In genomic region chr3:129199609-129200500, GRCm38 (mm10) we compare ENCODE assay signal across 8 mouse cellular contexts. TPM values are rescaled to one million over a fixed set of nuclear protein-coding genes. Genes with fewer than 3 reads are reported as not detected.
DNase-seq lines count a peak whose midpoint lies in the region; ATAC-seq and TF ChIP-seq lines count a peak whose summit lies in the region.

TSS of gene Pitx2 (plus strand) at chr3:129199878.

- H3K27ac ChIP-seq in forebrain, embryonic 14.5 days (ENCODE audit: low read depth, low read length), result no peak within 1 kb of the TSS
- H3K27ac ChIP-seq in kidney, postnatal 0 days, result no peak within 1 kb of the TSS

- H3K36me3 ChIP-seq in forebrain, embryonic 14.5 days (ENCODE audit: control insufficient read depth, insufficient read depth, low read length), result no peaks in the 10 kb centered on the region
- no peaks in the 10 kb centered on the region for H3K36me3 ChIP-seq in kidney, postnatal 0 days (ENCODE audit: insufficient read depth, low read length)

- peak within 1 kb of the TSS; percentile 58 for H3K4me2 ChIP-seq in forebrain, embryonic 14.5 days (ENCODE audit: low read length)
- peak within 1 kb of the TSS; percentile 56 for H3K4me2 ChIP-seq in kidney, postnatal 0 days (ENCODE audit: low read length)

- peak within 1 kb of the TSS; percentile 30 for H3K4me3 ChIP-seq in forebrain, embryonic 14.5 days (ENCODE audit: low read depth, low read length)
- peak within 1 kb of the TSS; percentile 36 for H3K4me3 ChIP-seq in kidney, postnatal 0 days (replicated peaks; ENCODE audit: low read depth, low read length)

- peaks cover 9% of the 10 kb centered on the region for H3K4me1 ChIP-seq in forebrain, embryonic 14.5 days (ENCODE audit: control insufficient read depth, insufficient read depth, low read length)
- H3K4me1 ChIP-seq in kidney, postnatal 0 days (replicated peaks; ENCODE audit: insufficient read depth, low read length), result peaks cover 7% of the 10 kb centered on the region

- WGBS in forebrain, embryonic 14.5 days, result under 1% methylated on average over 59 of the region's 60 CpGs
- WGBS in kidney, postnatal 0 days, result under 1% methylated on average over 59 of the region's 60 CpGs

- peak; percentile 75 for ATAC-seq in forebrain, embryonic 14.5 days
- peak; percentile 35 for ATAC-seq in kidney, postnatal 0 days (replicated peaks; ENCODE audit: low FRiP score, low read depth)

- peak; percentile 57 for DNase-seq in urinary bladder, adult 2 months (ENCODE audit: low spot score)
- DNase-seq in urinary bladder, postnatal 10 days (ENCODE audit: low spot score), result no peak
- DNase-seq in forebrain, embryonic 14.5 days (ENCODE audit: low spot score), result peak; percentile 74
- no peak for DNase-seq in kidney, postnatal 0 days (ENCODE audit: low spot score)
- peak; percentile 87 for DNase-seq in neural tube, embryonic 10.5 days (ENCODE audit: extremely low spot score, low spot score)
- no peak for DNase-seq in thymus, postnatal 36 days
- DNase-seq in spleen, adult 18-20 months, result no peak
- DNase-seq in spleen, adult 12 weeks (ENCODE audit: low spot score), result no peak

- peak within 1 kb of the TSS; percentile 21; the same call in 1 of the 2 replicates for H3K9ac ChIP-seq in forebrain, embryonic 14.5 days (ENCODE audit: low read length)
- no peak within 1 kb of the TSS for H3K9ac ChIP-seq in kidney, postnatal 0 days (ENCODE audit: low read depth, low read length)

- peaks cover 77% of the 10 kb centered on the region for H3K27me3 ChIP-seq in forebrain, embryonic 14.5 days (replicated peaks; ENCODE audit: control insufficient read depth, insufficient read depth, low read length)
- H3K27me3 ChIP-seq in kidney, postnatal 0 days (ENCODE audit: insufficient read depth, low read length), result peaks cover 88% of the 10 kb centered on the region

- TF ChIP-seq CTCF in kidney, postnatal 0 days (IDR thresholded peaks at IDR 0.05; ENCODE audit: low read depth), result no peak

- no peaks in the 10 kb centered on the region for H3K9me3 ChIP-seq in forebrain, embryonic 14.5 days (replicated peaks; ENCODE audit: control insufficient read depth, low read length)
- H3K9me3 ChIP-seq in kidney, postnatal 0 days (replicated peaks; ENCODE audit: low read length), result no peaks in the 10 kb centered on the region

RNA-seq across cellular contexts. Expression of gene Pitx2, which starts in this region (rescaled TPM):
- 60.8 and 75.0 TPM in 2 replicates for polyA plus RNA-seq in urinary bladder, adult 2 months (2012; rRNA removed)
- polyA plus RNA-seq in forebrain, embryonic 14.5 days (2014; fragmentation: Nextera tagmentation; extraction: Ambion mirVana), result 9.3 and 13.7 TPM in 2 replicates
- 6.5 and 7.0 TPM in 2 replicates for polyA plus RNA-seq in kidney, postnatal 0 days (2015; fragmentation: Nextera tagmentation; extraction: Ambion mirVana)

Comparison
In these comparisons a context has a peak if more than half of its experiments do, and no peak if none do; other contexts are left out.
1. DNase-seq: peak in urinary bladder, adult 2 months (single experiment), forebrain, embryonic 14.5 days (single experiment) and neural tube, embryonic 10.5 days (single experiment); none in urinary bladder, postnatal 10 days (single experiment), kidney, postnatal 0 days (single experiment), thymus, postnatal 36 days (0 of 2), spleen, adult 18-20 months (0 of 2) and spleen, adult 12 weeks (single experiment).